Mouse (Mus musculus) G1E-ER4 (cell line): ENCODE results near the gene Rhox8. TPM values are rescaled to one million over a fixed set of nuclear protein-coding genes. Genes with fewer than 3 reads are reported as not detected.
"Not testable (repeated sequence)": the region's sequence is repeated elsewhere in the genome, so short reads cannot be mapped to it uniquely, and the experiment has no call there.

ENCODE experiments used
- GATA1 ChIP-seq: IDR thresholded peaks from one replicate; pipeline ENCODE4 v1.8.0; 2012; ENCODE audit warnings: low read length, inconsistent platforms
- polyA plus RNA-seq: library from polyadenylated mRNA; stranded (reverse); fragments of >175 nt; gene quantifications from 2 replicates; pipeline ENCODE4 v1.2.3, GENCODE M21; 2012

Rhox8 gene
- polyA plus RNA-seq = not detected in 2 replicates

DNA sequence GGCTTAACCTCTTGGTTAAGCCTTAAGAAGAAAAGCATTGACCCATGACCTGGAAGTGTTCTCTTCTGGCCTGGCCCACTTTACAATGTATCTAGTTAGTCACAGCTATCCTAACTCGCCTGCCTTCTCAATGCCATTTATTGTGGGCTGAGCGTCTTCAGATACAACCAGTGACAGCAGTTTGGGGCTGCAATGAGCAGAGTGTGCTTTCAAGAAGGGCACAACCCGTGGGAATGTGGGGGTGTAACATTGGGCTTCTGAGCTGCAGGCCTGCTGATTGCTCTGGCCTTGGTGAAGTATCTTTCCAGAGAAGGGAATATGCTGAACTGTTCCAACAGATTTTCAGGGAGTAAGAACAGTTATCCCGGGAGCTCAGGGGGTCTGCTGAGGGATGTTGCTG is at the start of gene Rhox8:
Gene Rhox8, minus strand, starts transcription at position 101 of the 400 bp plus-strand sequence.
- TF ChIP-seq GATA1 = no peak

DNA sequence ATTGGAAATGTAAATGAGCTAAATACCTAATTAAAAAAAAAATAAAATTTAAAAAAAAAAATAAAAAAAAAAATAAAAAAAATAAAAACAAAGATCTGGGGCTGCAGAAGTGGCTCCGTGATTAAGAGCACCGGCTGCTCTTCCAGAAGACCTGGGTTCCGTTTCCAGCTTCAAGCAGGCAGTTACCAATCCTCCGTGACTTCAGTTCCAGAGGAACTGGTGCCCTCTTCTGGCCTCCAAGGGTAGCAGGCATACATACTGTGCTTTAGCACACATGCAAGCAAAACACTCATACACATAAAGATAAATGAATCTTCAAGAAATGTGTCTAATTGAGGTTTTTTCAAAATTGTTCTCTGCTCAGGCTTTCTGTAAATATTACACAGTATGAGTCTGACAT is 37.6 kb upstream of the Rhox8 start:
- no peak for TF ChIP-seq GATA1

DNA sequence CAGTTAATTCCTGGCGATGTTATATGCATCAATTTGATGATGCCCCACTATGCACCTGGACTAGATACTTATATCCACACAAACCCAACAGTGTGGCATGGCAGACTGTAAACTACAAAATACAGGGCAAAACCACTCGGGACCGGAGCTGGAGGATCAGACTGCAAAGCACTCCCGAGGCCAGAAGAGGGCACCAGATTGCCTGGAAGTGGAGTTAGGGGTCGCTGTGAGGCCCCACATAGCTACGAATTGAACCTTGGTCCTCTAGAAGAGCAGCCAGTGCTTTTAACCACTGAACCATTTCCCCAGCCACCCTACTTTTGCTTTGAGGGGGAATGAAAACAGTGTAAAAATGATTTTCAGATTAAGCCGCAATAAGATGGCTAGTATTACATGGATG is 29.8 kb upstream of the Rhox8 start:
- no peak for TF ChIP-seq GATA1

DNA sequence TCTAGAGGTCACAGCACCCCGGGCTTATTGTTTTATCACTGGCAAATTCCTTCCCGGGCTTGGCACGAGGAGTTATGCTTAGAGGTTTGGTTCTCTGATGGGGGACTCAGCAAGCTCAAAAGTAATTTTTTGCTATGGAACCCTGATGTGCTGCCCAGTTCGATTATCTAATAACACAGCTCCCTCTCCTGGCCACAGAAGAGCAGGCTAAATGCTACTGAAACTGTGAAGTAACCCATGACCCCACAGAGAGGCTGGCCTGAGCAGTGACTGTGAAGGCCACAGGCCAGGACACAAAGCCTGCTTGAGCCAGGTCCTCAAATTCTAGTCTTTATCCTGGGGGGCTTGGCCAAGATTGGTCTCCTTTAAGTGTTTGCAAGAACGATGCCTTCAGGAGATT is 25.0 kb upstream of the Rhox8 start:
- TF ChIP-seq GATA1 = no peak

DNA sequence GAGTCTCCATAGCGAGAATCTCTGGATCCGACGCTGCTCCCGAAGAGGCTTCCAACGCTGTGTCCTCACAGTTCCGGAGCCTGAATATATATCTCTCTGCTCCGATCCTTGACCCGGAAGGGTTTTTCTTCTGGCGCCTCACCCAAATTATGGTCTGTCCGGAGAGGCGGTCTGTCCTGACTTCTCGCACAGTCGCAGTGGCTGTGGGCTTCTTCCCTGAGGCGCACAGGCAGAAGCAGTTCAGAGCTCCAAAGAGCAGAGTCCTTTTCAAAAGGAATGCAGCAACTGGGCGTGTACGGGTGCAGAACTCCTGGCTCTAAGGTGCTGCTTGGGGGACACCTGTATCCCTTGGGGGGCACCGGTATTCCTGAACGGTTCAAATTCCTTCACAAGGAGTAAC is 22.9 kb upstream of the Rhox8 start, which contains the start of gene Rhox9:
Gene Rhox9, minus strand, starts transcription at position 101 of the 400 bp plus-strand sequence.
- TF ChIP-seq GATA1 = not testable (repeated sequence)

DNA sequence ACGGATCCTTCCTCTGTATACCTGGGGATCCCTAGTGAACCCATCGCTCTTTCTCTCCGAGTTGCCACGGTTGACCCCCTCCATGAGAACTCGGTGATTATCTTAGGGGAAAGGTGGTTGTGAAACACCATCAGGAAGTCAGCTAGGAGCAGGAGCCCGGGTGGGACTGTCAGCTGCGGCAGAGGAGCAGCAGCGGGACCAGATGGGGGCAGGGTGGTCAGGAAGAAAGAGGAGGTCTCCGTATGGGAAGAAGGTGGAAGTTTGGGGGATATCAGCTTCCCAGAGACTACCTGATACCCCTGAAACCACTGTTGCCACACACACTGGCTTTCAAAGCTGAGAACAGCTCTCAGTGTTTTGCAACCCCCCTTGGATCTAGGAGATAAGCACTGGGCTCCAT is 18.4 kb upstream of the Rhox8 start, which contains the start of gene Rhox7b:
Gene Rhox7b, minus strand, starts transcription at position 101 of the 400 bp plus-strand sequence.
- not testable (repeated sequence) for TF ChIP-seq GATA1

DNA sequence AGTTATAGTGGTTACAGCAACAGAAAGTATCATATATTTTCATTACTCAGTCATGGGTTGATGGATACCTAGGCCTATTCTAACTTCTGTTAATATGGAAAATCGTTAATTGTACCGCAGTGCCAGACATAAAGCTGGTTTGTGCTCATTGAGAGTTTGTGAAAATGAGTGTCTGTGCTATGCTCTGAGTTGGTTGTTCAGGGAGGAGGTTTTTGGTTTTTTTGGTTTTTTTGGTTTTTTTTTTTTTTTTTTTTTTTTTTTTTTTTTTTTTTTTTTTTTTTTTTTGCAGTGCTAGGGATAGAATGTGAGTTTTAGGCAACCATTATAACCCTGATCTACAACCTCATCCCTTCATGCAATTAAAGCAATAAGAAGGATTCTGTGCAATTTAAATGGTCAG is 7.1 kb downstream of the Rhox8 start:
- TF ChIP-seq GATA1 = no peak

DNA sequence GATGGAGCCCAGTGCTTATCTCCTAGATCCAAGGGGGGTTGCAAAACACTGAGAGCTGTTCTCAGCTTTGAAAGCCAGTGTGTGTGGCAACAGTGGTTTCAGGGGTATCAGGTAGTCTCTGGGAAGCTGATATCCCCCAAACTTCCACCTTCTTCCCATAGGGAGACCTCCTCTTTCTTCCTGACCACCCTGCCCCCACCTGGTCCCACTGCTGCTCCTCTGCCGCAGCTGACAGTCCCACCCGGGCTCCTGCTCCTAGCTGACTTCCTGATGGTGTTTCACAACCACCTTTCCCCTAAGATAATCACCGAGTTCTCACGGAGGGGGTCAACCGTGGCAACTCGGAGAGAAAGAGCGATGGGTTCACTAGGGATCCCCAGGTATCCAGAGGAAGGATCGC is 47.4 kb downstream of the Rhox8 start, which contains the start of gene Rhox7a:
Gene Rhox7a, plus strand, starts transcription at position 301 of the 400 bp plus-strand sequence.
- not testable (repeated sequence) for TF ChIP-seq GATA1

DNA sequence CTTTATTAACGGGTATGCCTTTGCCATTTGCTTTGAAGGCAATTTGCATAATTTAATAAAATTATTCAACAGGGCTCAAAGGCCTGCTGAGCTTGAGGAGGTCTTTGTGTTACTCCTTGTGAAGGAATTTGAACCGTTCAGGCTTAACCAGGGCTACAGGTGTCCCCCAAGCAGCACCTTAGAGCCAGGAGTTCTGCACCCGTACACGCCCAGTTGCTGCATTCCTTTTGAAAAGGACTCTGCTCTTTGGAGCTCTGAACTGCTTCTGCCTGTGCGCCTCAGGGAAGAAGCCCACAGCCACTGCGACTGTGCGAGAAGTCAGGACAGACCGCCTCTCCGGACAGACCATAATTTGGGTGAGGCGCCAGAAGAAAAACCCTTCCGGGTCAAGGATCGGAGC is 52.1 kb downstream of the Rhox8 start, which contains the start of gene Rhox6:
Gene Rhox6, plus strand, starts transcription at position 301 of the 400 bp plus-strand sequence.
- TF ChIP-seq GATA1 = not testable (repeated sequence)

Other genes with a start within 250 kb of the Rhox8 start
- not detected in 2 replicates for gene Rhox2g, start 235.5 kb downstream of the Rhox8 start, polyA plus RNA-seq
- not detected in 2 replicates for gene Rhox4g, start 227.6 kb downstream of the Rhox8 start, polyA plus RNA-seq
- gene Rhox3h, start 210.2 kb downstream of the Rhox8 start, polyA plus RNA-seq = not detected in 2 replicates
- 0.17 and 0.24 TPM in 2 replicates for gene Rhox2h, start 205.7 kb downstream of the Rhox8 start, polyA plus RNA-seq
- 1.1 and 1.5 TPM in 2 replicates for gene Rhox5, start 74.1 kb downstream of the Rhox8 start, polyA plus RNA-seq
- not detected in 2 replicates for gene Rhox6, start 52.0 kb downstream of the Rhox8 start, polyA plus RNA-seq
- gene Rhox7a, start 47.3 kb downstream of the Rhox8 start, polyA plus RNA-seq = not detected in 2 replicates
- not detected in 2 replicates for gene Rhox7b, start 18.3 kb upstream of the Rhox8 start, polyA plus RNA-seq
- not detected in 2 replicates for gene Rhox9, start 22.8 kb upstream of the Rhox8 start, polyA plus RNA-seq
- gene Btg1-ps1, start 139.9 kb upstream of the Rhox8 start, polyA plus RNA-seq = not detected in 2 replicates
- gene Btg1-ps2, start 164.2 kb upstream of the Rhox8 start, polyA plus RNA-seq = not detected in 2 replicates
- gene Rhox10, start 187.5 kb upstream of the Rhox8 start, polyA plus RNA-seq = not detected in 2 replicates
- gene Rhox11, start 206.2 kb upstream of the Rhox8 start, polyA plus RNA-seq = not detected in 2 replicates
- not detected in 2 replicates for gene Rhox12, start 232.0 kb upstream of the Rhox8 start, polyA plus RNA-seq
- gene Rhox13, start 242.3 kb upstream of the Rhox8 start, polyA plus RNA-seq = not detected in 2 replicates